Mouse (Mus musculus): ENCODE measurements around the gene Gm12216. TPM values are rescaled to one million over a fixed set of nuclear protein-coding genes. Genes with fewer than 3 reads are reported as not detected.
A peak's percentile ranks its signal among the peaks of the same experiment; 100 is the strongest.

Gm12216 gene
- total and polyA plus RNA-seq, 3 experiments, result 2.6 to 4.4 (median 2.6) TPM

DNA sequence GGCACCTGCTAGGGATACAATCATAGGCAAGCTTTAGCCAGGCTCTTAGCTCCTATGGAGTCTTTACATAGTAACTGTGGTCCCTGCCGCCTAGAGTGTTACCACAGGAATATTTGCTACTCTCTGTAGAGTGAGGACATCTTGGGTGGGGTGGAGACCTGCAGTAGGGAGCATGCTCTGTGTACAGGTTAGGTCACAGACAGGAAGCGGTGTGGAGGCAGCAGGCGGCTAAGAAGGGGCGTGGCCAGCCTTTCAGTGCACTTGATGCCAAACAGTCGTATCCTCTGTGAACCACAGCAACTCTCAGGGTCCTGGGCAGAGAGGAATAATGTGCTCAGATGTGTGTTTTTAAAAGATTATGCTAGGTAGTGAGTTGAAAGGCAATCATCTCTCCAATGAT is 7.3 kb downstream of the Gm12216 start:
- WGBS, result 44% methylated on average over 5 of the region's 5 CpGs
- H3K27me3 ChIP-seq (ENCODE audit: control insufficient read depth, insufficient read depth, low read length), result no peaks in the 10 kb centered on the region
- peaks cover 18% of the 10 kb centered on the region for H3K4me1 ChIP-seq (ENCODE audit: control insufficient read depth, insufficient read depth, low read length)
- H3K4me3 ChIP-seq, result no peak overlapping the region
- H3K27ac ChIP-seq, result no peak overlapping the region
- DNase-seq, result peak in 1 of 2 experiments; percentile 42
- no peaks in the 10 kb centered on the region for H3K79me2 ChIP-seq (replicated peaks; ENCODE audit: control insufficient read depth, insufficient read depth, low read length)
- intact Hi-C loops (cut with DNase I), result loop anchor here (2.0 kb wide), 1 partner anchor 117 kb away; no protein-coding TSS in a partner anchor
- no peaks in the 10 kb centered on the region for H3K36me3 ChIP-seq (ENCODE audit: control insufficient read depth, insufficient read depth, low read length)
- no peak overlapping the region for H3K9ac ChIP-seq (ENCODE audit: low read depth, low read length)
- no peak for TF ChIP-seq EP300 (IDR thresholded peaks at IDR 0.05; ENCODE audit: insufficient read depth, low read depth, low read length)
- no peak for TF ChIP-seq CTCF (IDR thresholded peaks at IDR 0.05)
- no peak for TF ChIP-seq POLR2A (IDR thresholded peaks at IDR 0.05; ENCODE audit: insufficient read depth, low read depth, low read length)

DNA sequence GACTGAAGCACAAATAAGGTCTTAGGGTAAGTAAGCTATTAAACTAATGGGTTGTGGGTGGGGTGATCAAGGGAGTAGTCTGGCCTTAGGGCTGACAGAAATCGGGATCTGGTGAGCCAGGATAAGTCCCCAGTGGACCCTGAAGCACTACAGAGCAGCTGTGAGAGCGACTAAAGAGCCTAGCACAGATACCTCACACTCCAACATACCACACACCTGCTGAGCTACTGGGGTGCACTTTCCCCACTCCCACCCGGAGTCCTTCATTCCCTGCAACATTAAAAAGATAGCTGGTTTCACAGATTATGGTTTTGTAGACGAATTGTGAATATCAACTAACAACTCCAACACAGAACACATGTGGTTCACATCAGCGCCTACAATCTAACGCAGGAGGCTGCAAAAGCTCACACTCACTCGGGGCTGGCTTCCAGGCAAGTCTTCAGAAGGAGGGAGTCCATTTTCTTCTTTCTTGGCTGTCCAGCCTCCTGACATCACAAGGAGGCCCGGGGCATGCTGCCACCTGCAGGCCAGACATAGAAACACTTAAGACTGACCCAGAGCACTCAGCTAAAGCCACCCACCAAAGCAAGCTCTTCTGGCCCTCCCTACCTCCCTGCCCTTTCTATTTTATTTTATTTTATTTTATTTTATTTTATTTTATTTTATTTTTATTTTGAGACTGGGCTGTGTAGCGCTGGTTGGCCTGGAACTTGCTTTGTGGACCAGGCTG is 9.3 kb downstream of the Gm12216 start:
- H3K4me3 ChIP-seq, result no peak overlapping the region
- peak; percentile 98 for TF ChIP-seq CTCF (IDR thresholded peaks at IDR 0.05)
- TF ChIP-seq POLR2A (IDR thresholded peaks at IDR 0.05; ENCODE audit: insufficient read depth, low read depth, low read length), result no peak
- TF ChIP-seq EP300 (IDR thresholded peaks at IDR 0.05; ENCODE audit: insufficient read depth, low read depth, low read length), result peak; percentile 93; the same call in 1 of the 2 replicates
- H3K27me3 ChIP-seq (ENCODE audit: control insufficient read depth, insufficient read depth, low read length), result no peaks in the 10 kb centered on the region
- WGBS, result 38% methylated on average over 9 of the region's 9 CpGs
- peaks cover 18% of the 10 kb centered on the region for H3K4me1 ChIP-seq (ENCODE audit: control insufficient read depth, insufficient read depth, low read length)
- H3K79me2 ChIP-seq (replicated peaks; ENCODE audit: control insufficient read depth, insufficient read depth, low read length), result no peaks in the 10 kb centered on the region
- intact Hi-C loops (cut with DNase I), result loop anchor here (1.0 to 2.0 kb wide), 3 partner anchors 23 to 115 kb away; no protein-coding TSS in a partner anchor
- DNase-seq, result peak; percentile 85 to 86
- no peaks in the 10 kb centered on the region for H3K36me3 ChIP-seq (ENCODE audit: control insufficient read depth, insufficient read depth, low read length)
- H3K27ac ChIP-seq, result peak overlapping the region; percentile 45
- peak overlapping the region; percentile 24; the same call in 1 of the 2 replicates for H3K9ac ChIP-seq (ENCODE audit: low read depth, low read length)

DNA sequence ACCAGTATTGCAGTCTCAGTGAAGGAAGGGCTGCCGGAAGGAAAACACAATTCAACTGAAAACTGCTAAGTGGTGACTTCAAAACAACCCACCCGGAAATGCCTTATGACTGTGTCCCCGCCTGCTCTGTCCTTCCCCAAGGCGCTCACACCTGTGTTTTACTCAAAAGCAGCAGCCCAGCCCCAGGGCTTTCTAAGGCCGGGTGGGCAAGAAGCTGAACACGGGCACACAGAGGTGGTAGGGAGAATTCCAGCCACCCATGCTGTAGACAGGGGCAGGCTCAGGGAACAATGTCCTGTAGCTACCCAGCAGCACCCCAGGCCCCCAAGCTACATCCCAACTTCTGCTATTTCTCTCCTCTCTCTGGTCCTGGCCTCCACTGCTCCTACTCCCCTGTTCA is 13.4 kb downstream of the Gm12216 start:
- H3K27me3 ChIP-seq (ENCODE audit: control insufficient read depth, insufficient read depth, low read length), result no peaks in the 10 kb centered on the region
- peak overlapping the region; percentile 55 for H3K27ac ChIP-seq
- no peaks in the 10 kb centered on the region; the same call in 1 of the 2 replicates for H3K79me2 ChIP-seq (replicated peaks; ENCODE audit: control insufficient read depth, insufficient read depth, low read length)
- DNase-seq, result peak in 1 of 2 experiments; percentile 34
- H3K4me3 ChIP-seq, result no peak overlapping the region
- H3K9ac ChIP-seq (ENCODE audit: low read depth, low read length), result no peak overlapping the region
- H3K4me1 ChIP-seq (ENCODE audit: control insufficient read depth, insufficient read depth, low read length), result peaks cover 3% of the 10 kb centered on the region
- WGBS, result 70% methylated on average over 6 of the region's 6 CpGs
- TF ChIP-seq POLR2A (IDR thresholded peaks at IDR 0.05; ENCODE audit: insufficient read depth, low read depth, low read length) (no peak), CTCF (IDR thresholded peaks at IDR 0.05) (no peak)
- intact Hi-C loops (cut with DNase I), result no loop called here
- H3K36me3 ChIP-seq (ENCODE audit: control insufficient read depth, insufficient read depth, low read length), result no peaks in the 10 kb centered on the region

DNA sequence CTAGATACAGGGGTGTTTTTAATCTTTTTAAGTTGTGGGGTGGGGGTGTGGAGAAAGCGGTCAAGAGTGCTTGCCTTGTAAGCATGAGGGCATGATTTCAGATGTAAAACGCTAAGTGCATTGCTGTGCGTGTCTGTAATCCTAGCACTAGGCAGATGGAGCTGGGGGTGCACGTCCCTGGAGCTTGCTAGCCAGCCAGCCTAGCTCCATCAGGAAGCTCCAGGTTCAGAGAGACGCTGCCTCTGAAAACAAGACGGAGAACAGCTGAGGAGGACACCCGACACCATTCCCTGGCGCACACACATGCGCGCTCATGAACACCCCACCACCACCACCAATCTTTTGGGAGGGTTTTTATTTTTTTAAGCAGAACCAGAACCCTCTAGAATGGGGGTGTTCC is 15.9 kb downstream of the Gm12216 start:
- H3K9ac ChIP-seq (ENCODE audit: low read depth, low read length), result no peak overlapping the region
- TF ChIP-seq EP300 (IDR thresholded peaks at IDR 0.05; ENCODE audit: insufficient read depth, low read depth, low read length), result no peak
- no peak for TF ChIP-seq CTCF (IDR thresholded peaks at IDR 0.05)
- TF ChIP-seq POLR2A (IDR thresholded peaks at IDR 0.05; ENCODE audit: insufficient read depth, low read depth, low read length), result no peak
- no peaks in the 10 kb centered on the region; the same call in 1 of the 2 replicates for H3K79me2 ChIP-seq (replicated peaks; ENCODE audit: control insufficient read depth, insufficient read depth, low read length)
- no peak for DNase-seq
- WGBS, result 81% methylated on average over 10 of the region's 10 CpGs
- no peaks in the 10 kb centered on the region for H3K27me3 ChIP-seq (ENCODE audit: control insufficient read depth, insufficient read depth, low read length)
- no peaks in the 10 kb centered on the region for H3K4me1 ChIP-seq (ENCODE audit: control insufficient read depth, insufficient read depth, low read length)
- no peak overlapping the region for H3K4me3 ChIP-seq
- H3K36me3 ChIP-seq (ENCODE audit: control insufficient read depth, insufficient read depth, low read length), result no peaks in the 10 kb centered on the region
- no peak overlapping the region for H3K27ac ChIP-seq
- intact Hi-C loops (cut with DNase I), result loop anchor here (2.0 kb wide), 1 partner anchor 30 kb away; no protein-coding TSS in a partner anchor

DNA sequence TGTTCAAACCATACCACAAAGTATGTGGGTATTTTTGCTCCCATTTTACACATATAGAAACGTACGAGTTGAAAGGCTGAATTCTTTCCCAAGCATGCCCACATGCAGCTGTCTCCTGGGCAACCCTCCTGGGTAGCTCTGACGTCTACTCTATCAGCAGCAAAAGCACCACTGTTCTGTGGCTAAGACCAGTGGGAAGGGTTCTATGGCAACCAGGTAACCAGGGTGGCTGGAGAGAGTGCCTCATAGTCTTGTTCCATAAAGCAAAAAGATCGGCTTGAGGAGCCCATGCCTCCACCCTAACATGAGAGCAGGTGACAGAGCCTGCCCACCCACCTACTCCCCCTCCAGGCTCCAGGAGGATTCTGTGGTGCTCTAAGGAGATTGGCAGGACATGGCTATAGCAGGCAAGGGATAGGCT is 16.9 kb downstream of the Gm12216 start:
- Histone ChIP-seq H3K4me3 (no peak overlapping the region), H3K9ac (ENCODE audit: low read depth, low read length) (no peak overlapping the region), H3K36me3 (ENCODE audit: control insufficient read depth, insufficient read depth, low read length) (no peaks in the 10 kb centered on the region), H3K27me3 (ENCODE audit: control insufficient read depth, insufficient read depth, low read length) (no peaks in the 10 kb centered on the region), H3K4me1 (ENCODE audit: control insufficient read depth, insufficient read depth, low read length) (no peaks in the 10 kb centered on the region), H3K79me2 (replicated peaks; ENCODE audit: control insufficient read depth, insufficient read depth, low read length) (no peaks in the 10 kb centered on the region; the same call in 1 of the 2 replicates), H3K27ac (no peak overlapping the region)
- no peak for TF ChIP-seq CTCF (IDR thresholded peaks at IDR 0.05)
- no peak for TF ChIP-seq POLR2A (IDR thresholded peaks at IDR 0.05; ENCODE audit: insufficient read depth, low read depth, low read length)
- no peak for TF ChIP-seq EP300 (IDR thresholded peaks at IDR 0.05; ENCODE audit: insufficient read depth, low read depth, low read length)
- intact Hi-C loops (cut with DNase I), result loop anchor here (2.0 kb wide), 1 partner anchor 29 kb away; no protein-coding TSS in a partner anchor
- WGBS, result 85% methylated on average over 4 of the region's 4 CpGs
- no peak for DNase-seq

DNA sequence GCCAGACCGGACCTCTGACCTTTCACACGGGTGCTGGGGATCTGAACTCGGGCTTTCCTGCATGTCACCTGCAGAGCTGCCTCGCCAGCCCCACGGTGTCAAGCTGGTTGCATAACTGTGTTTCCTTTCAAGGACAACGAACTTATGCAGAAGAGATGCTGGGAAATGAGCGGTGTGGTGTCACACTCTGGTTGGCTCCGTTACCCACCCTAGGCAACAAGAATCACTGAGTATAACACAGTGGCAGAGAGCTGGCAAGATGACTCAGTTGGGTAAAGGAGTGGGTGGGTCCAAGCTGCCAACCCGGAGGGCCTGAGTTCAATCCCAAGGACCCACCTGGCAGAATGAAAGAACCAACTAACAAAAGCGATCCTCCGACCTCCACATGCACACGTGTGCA is 17.5 kb downstream of the Gm12216 start:
- Histone ChIP-seq H3K27me3 (ENCODE audit: control insufficient read depth, insufficient read depth, low read length) (no peaks in the 10 kb centered on the region), H3K27ac (no peak overlapping the region), H3K79me2 (replicated peaks; ENCODE audit: control insufficient read depth, insufficient read depth, low read length) (no peaks in the 10 kb centered on the region; the same call in 1 of the 2 replicates), H3K36me3 (ENCODE audit: control insufficient read depth, insufficient read depth, low read length) (no peaks in the 10 kb centered on the region), H3K4me3 (no peak overlapping the region), H3K9ac (ENCODE audit: low read depth, low read length) (no peak overlapping the region), H3K4me1 (ENCODE audit: control insufficient read depth, insufficient read depth, low read length) (no peaks in the 10 kb centered on the region)
- intact Hi-C loops (cut with DNase I), result no loop called here
- DNase-seq, result no peak
- no peak for TF ChIP-seq CTCF (IDR thresholded peaks at IDR 0.05)
- TF ChIP-seq EP300 (IDR thresholded peaks at IDR 0.05; ENCODE audit: insufficient read depth, low read depth, low read length), result no peak
- TF ChIP-seq POLR2A (IDR thresholded peaks at IDR 0.05; ENCODE audit: insufficient read depth, low read depth, low read length), result no peak
- WGBS, result 87% methylated on average over 12 of the region's 12 CpGs
